Mouse (Mus musculus): ENCODE measurements at regions not wholly inside any gene's neighbourhood (a gene's known extent, or its start where the extent isn't known, plus 50 kb on each side); places are given as distances from the start of the nearest gene placed in this dataset.

GRCm38 (mm10) chr1:149760440-149760839 lies 200.7 kb downstream of the Pla2g4a start:
- intact Hi-C loops (cut with DNase I), result no loop called here
- no peak overlapping the region for H3K4me3 ChIP-seq
- no peak overlapping the region for H3K27ac ChIP-seq
- H3K9ac ChIP-seq (ENCODE audit: low read depth, low read length), result no peak overlapping the region
- DNase-seq, result no peak
- no peaks in the 10 kb centered on the region for H3K4me1 ChIP-seq (ENCODE audit: control insufficient read depth, insufficient read depth, low read length)
- H3K27me3 ChIP-seq (ENCODE audit: control insufficient read depth, insufficient read depth, low read length), result no peaks in the 10 kb centered on the region
- 44% methylated on average over 2 of the region's 2 CpGs for WGBS
- TF ChIP-seq POLR2A (IDR thresholded peaks at IDR 0.05; ENCODE audit: insufficient read depth, low read depth, low read length), result no peak
- no peak for TF ChIP-seq CTCF (IDR thresholded peaks at IDR 0.05)
- no peak for TF ChIP-seq EP300 (IDR thresholded peaks at IDR 0.05; ENCODE audit: insufficient read depth, low read depth, low read length)
- H3K36me3 ChIP-seq (ENCODE audit: control insufficient read depth, insufficient read depth, low read length), result no peaks in the 10 kb centered on the region
- no peaks in the 10 kb centered on the region for H3K79me2 ChIP-seq (replicated peaks; ENCODE audit: control insufficient read depth, insufficient read depth, low read length)

- H3K27ac ChIP-seq, result no peak overlapping the region
- no peaks in the 10 kb centered on the region for H3K79me2 ChIP-seq (replicated peaks; ENCODE audit: control insufficient read depth, insufficient read depth, low read length)
- WGBS, result 72% methylated on average over 2 of the region's 2 CpGs
- H3K4me1 ChIP-seq (ENCODE audit: control insufficient read depth, insufficient read depth, low read length), result no peaks in the 10 kb centered on the region
- DNase-seq, result no peak
- TF ChIP-seq CTCF (IDR thresholded peaks at IDR 0.05) (no peak), EP300 (IDR thresholded peaks at IDR 0.05; ENCODE audit: insufficient read depth, low read depth, low read length) (no peak), POLR2A (IDR thresholded peaks at IDR 0.05; ENCODE audit: insufficient read depth, low read depth, low read length) (no peak)
- intact Hi-C loops (cut with DNase I), result no loop called here
- H3K27me3 ChIP-seq (ENCODE audit: control insufficient read depth, insufficient read depth, low read length), result no peaks in the 10 kb centered on the region
- no peaks in the 10 kb centered on the region for H3K36me3 ChIP-seq (ENCODE audit: control insufficient read depth, insufficient read depth, low read length)
- no peak overlapping the region for H3K4me3 ChIP-seq
- no peak overlapping the region for H3K9ac ChIP-seq (ENCODE audit: low read depth, low read length)
Measured at GRCm38 (mm10) chr1:149758783-149759132, 202.3 kb downstream of the Pla2g4a start.

- H3K4me3 ChIP-seq, result no peak overlapping the region
- no peaks in the 10 kb centered on the region for H3K27me3 ChIP-seq (ENCODE audit: control insufficient read depth, insufficient read depth, low read length)
- 76% methylated on average over 1 of the region's 1 CpGs for WGBS
- H3K79me2 ChIP-seq (replicated peaks; ENCODE audit: control insufficient read depth, insufficient read depth, low read length), result no peaks in the 10 kb centered on the region
- intact Hi-C loops (cut with DNase I), result no loop called here
- no peak overlapping the region for H3K9ac ChIP-seq (ENCODE audit: low read depth, low read length)
- H3K4me1 ChIP-seq (ENCODE audit: control insufficient read depth, insufficient read depth, low read length), result no peaks in the 10 kb centered on the region
- no peak for TF ChIP-seq POLR2A (IDR thresholded peaks at IDR 0.05; ENCODE audit: insufficient read depth, low read depth, low read length)
- TF ChIP-seq EP300 (IDR thresholded peaks at IDR 0.05; ENCODE audit: insufficient read depth, low read depth, low read length), result no peak
- TF ChIP-seq CTCF (IDR thresholded peaks at IDR 0.05), result peak; percentile 71
- no peak overlapping the region for H3K27ac ChIP-seq
- H3K36me3 ChIP-seq (ENCODE audit: control insufficient read depth, insufficient read depth, low read length), result no peaks in the 10 kb centered on the region
- DNase-seq, result no peak
Measured at GRCm38 (mm10) chr1:149758092-149758782, 202.9 kb downstream of the Pla2g4a start.

- H3K27me3 ChIP-seq (ENCODE audit: control insufficient read depth, insufficient read depth, low read length), result no peaks in the 10 kb centered on the region
- no peak for TF ChIP-seq EP300 (IDR thresholded peaks at IDR 0.05; ENCODE audit: insufficient read depth, low read depth, low read length)
- TF ChIP-seq CTCF (IDR thresholded peaks at IDR 0.05), result no peak
- TF ChIP-seq POLR2A (IDR thresholded peaks at IDR 0.05; ENCODE audit: insufficient read depth, low read depth, low read length), result no peak
- intact Hi-C loops (cut with DNase I), result no loop called here
- no peaks in the 10 kb centered on the region for H3K4me1 ChIP-seq (ENCODE audit: control insufficient read depth, insufficient read depth, low read length)
- no peaks in the 10 kb centered on the region for H3K79me2 ChIP-seq (replicated peaks; ENCODE audit: control insufficient read depth, insufficient read depth, low read length)
- WGBS, result 59% methylated on average over 7 of the region's 7 CpGs
- no peak for DNase-seq
- no peak overlapping the region for H3K9ac ChIP-seq (ENCODE audit: low read depth, low read length)
- no peak overlapping the region for H3K4me3 ChIP-seq
- H3K27ac ChIP-seq, result no peak overlapping the region
- H3K36me3 ChIP-seq (ENCODE audit: control insufficient read depth, insufficient read depth, low read length), result no peaks in the 10 kb centered on the region
Measured at GRCm38 (mm10) chr1:149753269-149754060, 207.6 kb downstream of the Pla2g4a start.

- Histone ChIP-seq H3K4me3 (no peak overlapping the region), H3K27ac (no peak overlapping the region), H3K27me3 (ENCODE audit: control insufficient read depth, insufficient read depth, low read length) (no peaks in the 10 kb centered on the region), H3K36me3 (ENCODE audit: control insufficient read depth, insufficient read depth, low read length) (no peaks in the 10 kb centered on the region), H3K9ac (ENCODE audit: low read depth, low read length) (no peak overlapping the region), H3K79me2 (replicated peaks; ENCODE audit: control insufficient read depth, insufficient read depth, low read length) (no peaks in the 10 kb centered on the region), H3K4me1 (ENCODE audit: control insufficient read depth, insufficient read depth, low read length) (no peaks in the 10 kb centered on the region)
- WGBS, result 43% methylated on average over 2 of the region's 2 CpGs
- intact Hi-C loops (cut with DNase I), result no loop called here
- no peak for DNase-seq
- TF ChIP-seq EP300 (IDR thresholded peaks at IDR 0.05; ENCODE audit: insufficient read depth, low read depth, low read length) (no peak), CTCF (IDR thresholded peaks at IDR 0.05) (no peak), POLR2A (IDR thresholded peaks at IDR 0.05; ENCODE audit: insufficient read depth, low read depth, low read length) (no peak)
Measured at GRCm38 (mm10) chr1:149749405-149749804, 211.7 kb downstream of the Pla2g4a start.

- no peak for DNase-seq
- intact Hi-C loops (cut with DNase I), result no loop called here
- WGBS, result 54% methylated on average over 3 of the region's 3 CpGs
Measured at GRCm38 (mm10) chr1:149738959-149739358, 222.1 kb downstream of the Pla2g4a start.

More at GRCm38 (mm10) chr1:149738959-149739358, 222.1 kb downstream of the Pla2g4a start:
- Histone ChIP-seq H3K27ac (no peak overlapping the region), H3K79me2 (replicated peaks; ENCODE audit: control insufficient read depth, insufficient read depth, low read length) (no peaks in the 10 kb centered on the region), H3K4me3 (no peak overlapping the region), H3K36me3 (ENCODE audit: control insufficient read depth, insufficient read depth, low read length) (no peaks in the 10 kb centered on the region), H3K9ac (ENCODE audit: low read depth, low read length) (no peak overlapping the region), H3K27me3 (ENCODE audit: control insufficient read depth, insufficient read depth, low read length) (no peaks in the 10 kb centered on the region), H3K4me1 (ENCODE audit: control insufficient read depth, insufficient read depth, low read length) (no peaks in the 10 kb centered on the region)
- no peak for TF ChIP-seq POLR2A (IDR thresholded peaks at IDR 0.05; ENCODE audit: insufficient read depth, low read depth, low read length)
- TF ChIP-seq CTCF (IDR thresholded peaks at IDR 0.05), result no peak
- no peak for TF ChIP-seq EP300 (IDR thresholded peaks at IDR 0.05; ENCODE audit: insufficient read depth, low read depth, low read length)
